Mouse (Mus musculus): ENCODE measurements around the gene Kalrn. TPM values are rescaled to one million over a fixed set of nuclear protein-coding genes. Genes with fewer than 3 reads are reported as not detected.

Gene Kalrn
- polyA plus RNA-seq, 1 experiment: 1.5 TPM

DNA sequence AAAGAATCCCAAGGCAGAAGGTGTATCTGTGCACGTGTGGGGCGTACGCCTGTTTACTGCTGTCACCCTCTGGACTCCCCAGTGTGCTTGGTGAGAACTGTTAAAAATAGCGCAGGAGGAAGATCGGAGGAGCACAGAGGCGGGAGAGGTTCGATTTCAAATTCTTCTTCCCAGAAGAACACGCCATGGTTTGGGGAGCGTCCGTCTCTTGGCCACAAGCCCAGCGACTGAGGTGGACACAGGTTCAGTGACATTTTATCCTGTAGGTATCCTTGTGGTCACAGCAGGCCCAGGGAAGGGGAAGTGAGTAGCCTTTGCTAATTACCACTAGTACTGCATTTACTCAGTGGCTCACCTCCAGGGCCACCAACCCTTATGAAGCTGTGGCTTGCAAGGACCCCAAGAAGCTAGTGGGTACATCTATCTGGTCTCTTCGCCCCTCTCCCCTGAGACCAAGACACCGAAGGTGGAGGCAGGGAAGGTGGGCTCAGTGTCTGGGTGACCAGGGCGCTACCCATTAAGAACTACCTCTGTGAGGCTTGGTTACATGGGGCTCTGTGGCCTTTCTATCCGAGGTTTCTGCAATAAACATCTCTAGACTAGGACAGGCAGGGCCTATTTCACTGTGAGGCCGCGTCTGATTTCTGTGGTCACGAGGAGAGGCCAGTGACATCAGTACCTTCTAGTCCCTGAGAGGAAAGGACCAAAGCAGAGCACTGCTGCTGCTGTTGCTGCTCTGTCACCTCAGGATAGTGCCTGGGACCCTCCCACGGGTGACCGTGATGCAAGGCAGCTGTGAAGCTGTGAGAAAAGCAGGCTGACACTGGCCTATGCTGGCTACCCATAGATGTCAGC, 561.1 kb downstream of the Kalrn start:
- Histone ChIP-seq H3K4me1 (ENCODE audit: control insufficient read depth, insufficient read depth, insufficient read length, low read length) (no peaks in the 10 kb centered on the region), H3K4me3 (ENCODE audit: insufficient read depth, low read depth, low read length) (no peak overlapping the region), H3K27ac (replicated peaks; ENCODE audit: low read depth, low read length) (no peak overlapping the region)

GRCm38 (mm10) chr16:34009567-34009966, 563.8 kb downstream of the Kalrn start:
- no peak overlapping the region for H3K4me3 ChIP-seq (ENCODE audit: insufficient read depth, low read depth, low read length)

DNA sequence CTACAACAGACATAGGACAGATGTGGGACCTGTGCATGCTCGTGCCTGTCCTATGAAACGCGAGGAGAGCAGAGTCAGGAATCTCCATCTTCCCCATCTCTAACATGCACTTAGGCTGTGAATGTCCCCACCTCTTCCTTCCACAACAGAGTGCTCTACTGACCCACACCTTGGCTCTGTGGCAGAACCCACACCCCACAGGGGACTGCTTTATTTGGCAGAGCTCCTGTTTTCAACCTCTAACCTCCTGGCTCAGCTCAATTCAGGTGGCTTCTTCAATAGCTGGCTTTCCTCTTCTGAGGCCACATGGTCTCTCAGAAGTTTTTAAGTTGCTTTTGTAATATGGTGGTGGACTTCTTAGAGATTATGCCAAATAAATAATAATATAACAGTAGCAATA, 567.3 kb downstream of the Kalrn start:
- no peaks in the 10 kb centered on the region for H3K4me1 ChIP-seq (ENCODE audit: control insufficient read depth, insufficient read depth, insufficient read length, low read length)
- no peak overlapping the region for H3K27ac ChIP-seq (replicated peaks; ENCODE audit: low read depth, low read length)
- H3K4me3 ChIP-seq (ENCODE audit: insufficient read depth, low read depth, low read length): no peak overlapping the region

More at GRCm38 (mm10) chr16:34009567-34009966, 563.8 kb downstream of the Kalrn start:
- Histone ChIP-seq H3K27ac (replicated peaks; ENCODE audit: low read depth, low read length) (no peak overlapping the region), H3K4me1 (ENCODE audit: control insufficient read depth, insufficient read depth, insufficient read length, low read length) (no peaks in the 10 kb centered on the region)

DNA sequence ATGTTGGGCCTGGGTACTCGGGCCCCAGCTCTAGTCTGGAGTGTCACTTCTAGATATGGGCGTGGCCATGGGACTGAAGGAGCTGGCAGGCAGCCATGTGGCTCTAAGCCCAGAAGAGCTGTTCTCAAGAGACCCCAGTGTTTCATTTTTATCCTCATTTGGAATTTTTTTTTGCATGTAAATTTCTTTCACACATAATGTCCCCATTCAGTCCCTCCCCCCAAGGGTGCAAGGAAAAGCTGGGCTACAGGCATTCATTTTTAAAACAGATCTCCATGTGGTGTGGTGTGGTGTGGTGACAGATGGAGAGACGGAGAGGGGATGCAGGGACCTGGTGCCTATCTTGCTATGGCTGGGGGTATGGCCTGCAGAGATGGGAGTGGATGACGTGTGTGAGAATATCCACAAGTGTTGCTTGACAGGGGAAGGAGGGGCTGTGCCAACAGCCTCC, 569.2 kb downstream of the Kalrn start:
- Histone ChIP-seq H3K27ac (replicated peaks; ENCODE audit: low read depth, low read length) (no peak overlapping the region), H3K4me1 (ENCODE audit: control insufficient read depth, insufficient read depth, insufficient read length, low read length) (no peaks in the 10 kb centered on the region), H3K4me3 (ENCODE audit: insufficient read depth, low read depth, low read length) (no peak overlapping the region)

GRCm38 (mm10) chr16:34003566-34004127, 569.7 kb downstream of the Kalrn start:
- Histone ChIP-seq H3K27ac (replicated peaks; ENCODE audit: low read depth, low read length) (no peak overlapping the region), H3K4me3 (ENCODE audit: insufficient read depth, low read depth, low read length) (no peak overlapping the region), H3K4me1 (ENCODE audit: control insufficient read depth, insufficient read depth, insufficient read length, low read length) (no peaks in the 10 kb centered on the region)

DNA sequence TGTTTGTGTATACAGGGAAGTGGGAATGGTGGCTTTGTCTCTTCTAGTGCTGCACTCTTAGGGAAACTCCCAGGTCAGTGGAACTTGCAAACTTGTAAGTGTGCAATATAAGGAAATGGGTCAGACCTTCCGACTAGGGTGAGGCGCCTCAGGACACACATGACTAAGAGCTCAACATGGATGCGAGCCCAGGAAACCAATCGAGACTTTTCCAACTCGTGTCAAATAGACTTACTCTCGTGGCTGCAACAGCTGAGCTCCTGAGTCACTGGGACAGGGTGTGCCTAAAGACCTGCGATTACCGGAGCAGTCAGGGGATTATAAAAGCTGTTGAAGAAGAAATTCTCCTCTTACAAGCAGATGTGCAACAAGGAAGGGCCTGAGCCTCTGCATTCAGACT, 572.6 kb downstream of the Kalrn start:
- Histone ChIP-seq H3K4me1 (ENCODE audit: control insufficient read depth, insufficient read depth, insufficient read length, low read length) (no peaks in the 10 kb centered on the region), H3K27ac (replicated peaks; ENCODE audit: low read depth, low read length) (no peak overlapping the region), H3K4me3 (ENCODE audit: insufficient read depth, low read depth, low read length) (no peak overlapping the region)

DNA sequence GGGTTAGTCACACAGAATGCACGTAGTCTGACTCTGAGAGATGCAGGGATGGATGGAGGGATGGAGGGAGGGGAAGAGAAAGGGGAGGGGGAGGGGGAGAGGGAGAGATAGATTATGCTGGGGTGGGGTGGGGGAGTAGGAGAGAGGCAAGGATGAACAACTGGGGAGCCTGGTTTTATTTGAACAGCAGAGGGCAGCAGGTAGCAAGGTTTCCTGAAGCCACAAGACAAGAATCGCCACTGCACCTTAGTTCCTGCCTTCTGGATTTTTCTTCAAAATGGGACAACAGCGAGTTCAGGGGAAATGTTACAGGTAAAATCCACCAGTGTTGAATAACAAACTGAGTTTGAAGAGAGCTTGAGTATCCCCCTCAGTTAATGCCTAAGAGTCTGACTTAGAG, 573.9 kb downstream of the Kalrn start:
- Histone ChIP-seq H3K4me3 (ENCODE audit: insufficient read depth, low read depth, low read length) (no peak overlapping the region), H3K27ac (replicated peaks; ENCODE audit: low read depth, low read length) (no peak overlapping the region), H3K4me1 (ENCODE audit: control insufficient read depth, insufficient read depth, insufficient read length, low read length) (no peaks in the 10 kb centered on the region)

- Histone ChIP-seq H3K4me1 (ENCODE audit: control insufficient read depth, insufficient read depth, insufficient read length, low read length) (no peaks in the 10 kb centered on the region), H3K4me3 (ENCODE audit: insufficient read depth, low read depth, low read length) (no peak overlapping the region), H3K27ac (replicated peaks; ENCODE audit: low read depth, low read length) (no peak overlapping the region)
Observed at GRCm38 (mm10) chr16:33998011-33998410, 575.3 kb downstream of the Kalrn start.

- Histone ChIP-seq H3K27ac (replicated peaks; ENCODE audit: low read depth, low read length) (no peak overlapping the region), H3K4me1 (ENCODE audit: control insufficient read depth, insufficient read depth, insufficient read length, low read length) (no peaks in the 10 kb centered on the region), H3K4me3 (ENCODE audit: insufficient read depth, low read depth, low read length) (no peak overlapping the region)
Observed at GRCm38 (mm10) chr16:33996030-33996429, 577.3 kb downstream of the Kalrn start.

DNA sequence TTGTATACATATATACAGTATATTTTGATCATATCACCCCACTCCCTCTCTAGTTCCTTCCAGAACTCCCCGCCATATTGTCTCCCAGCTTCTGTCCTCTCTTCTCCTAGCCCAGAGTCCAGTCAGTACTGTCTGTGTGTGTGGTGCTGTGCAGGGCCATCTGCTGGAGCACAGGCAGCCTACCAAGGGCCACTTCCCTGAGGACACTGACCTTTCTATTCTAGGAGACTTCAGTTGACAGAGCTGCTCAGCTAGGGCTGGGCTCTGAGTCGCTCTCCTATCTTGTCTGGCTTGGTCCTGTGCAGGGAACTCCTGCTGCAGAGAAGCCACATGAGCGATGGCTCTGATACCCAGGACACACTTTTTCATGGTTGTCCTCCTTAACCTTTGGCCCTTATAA, 577.8 kb downstream of the Kalrn start:
- H3K27ac ChIP-seq (replicated peaks; ENCODE audit: low read depth, low read length): no peak overlapping the region
- no peaks in the 10 kb centered on the region for H3K4me1 ChIP-seq (ENCODE audit: control insufficient read depth, insufficient read depth, insufficient read length, low read length)
- no peak overlapping the region for H3K4me3 ChIP-seq (ENCODE audit: insufficient read depth, low read depth, low read length)

DNA sequence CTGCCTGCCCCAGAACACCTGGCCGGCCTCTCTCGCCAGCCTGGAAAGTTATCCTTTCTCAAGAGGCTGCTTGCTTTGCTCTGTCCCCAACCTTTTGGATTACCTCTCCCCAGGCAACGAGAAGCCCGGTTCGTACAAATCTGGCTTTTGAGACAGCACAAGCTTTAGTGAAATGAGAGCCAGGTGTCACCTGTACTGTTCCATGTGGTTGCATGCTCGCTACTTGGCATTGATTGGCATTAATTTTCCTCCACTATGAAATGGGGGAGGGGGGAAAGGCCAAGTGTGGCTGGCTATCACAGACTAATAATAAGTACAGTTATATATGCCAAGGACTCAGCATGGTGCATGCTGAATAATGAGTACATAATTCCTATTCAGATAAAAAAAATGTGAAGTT, 579.0 kb downstream of the Kalrn start:
- H3K4me3 ChIP-seq (ENCODE audit: insufficient read depth, low read depth, low read length): no peak overlapping the region
- no peaks in the 10 kb centered on the region for H3K4me1 ChIP-seq (ENCODE audit: control insufficient read depth, insufficient read depth, insufficient read length, low read length)
- H3K27ac ChIP-seq (replicated peaks; ENCODE audit: low read depth, low read length): no peak overlapping the region

DNA sequence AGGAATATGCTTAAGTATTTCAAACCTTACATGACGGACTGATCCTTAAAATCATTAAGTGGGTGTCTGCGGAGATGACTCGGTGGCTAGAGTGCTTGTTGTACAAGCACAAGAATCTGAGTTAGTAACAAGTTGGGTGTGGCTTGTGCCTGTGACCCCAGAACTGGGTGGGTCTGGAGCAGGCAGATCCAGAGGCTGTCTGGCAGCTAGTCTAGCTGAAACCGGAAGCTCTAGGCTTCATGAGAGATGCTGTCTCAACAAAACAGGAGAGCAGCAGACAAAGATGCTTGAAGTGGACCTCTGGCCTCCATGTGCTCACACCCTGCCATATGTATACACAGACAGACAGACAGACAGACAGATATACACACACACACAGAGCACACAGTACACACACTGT, 582.6 kb downstream of the Kalrn start:
- H3K4me1 ChIP-seq (ENCODE audit: control insufficient read depth, insufficient read depth, insufficient read length, low read length): peaks cover 3% of the 10 kb centered on the region; the same call in 1 of the 2 replicates

GRCm38 (mm10) chr16:33989106-33989505, 584.2 kb downstream of the Kalrn start:
- no peak overlapping the region for H3K4me3 ChIP-seq (ENCODE audit: insufficient read depth, low read depth, low read length)
- peaks cover 3% of the 10 kb centered on the region; the same call in 1 of the 2 replicates for H3K4me1 ChIP-seq (ENCODE audit: control insufficient read depth, insufficient read depth, insufficient read length, low read length)
- H3K27ac ChIP-seq (replicated peaks; ENCODE audit: low read depth, low read length): no peak overlapping the region

More for the DNA sequence above, 582.6 kb downstream of the Kalrn start:
- Histone ChIP-seq H3K4me3 (ENCODE audit: insufficient read depth, low read depth, low read length) (no peak overlapping the region), H3K27ac (replicated peaks; ENCODE audit: low read depth, low read length) (no peak overlapping the region)

DNA sequence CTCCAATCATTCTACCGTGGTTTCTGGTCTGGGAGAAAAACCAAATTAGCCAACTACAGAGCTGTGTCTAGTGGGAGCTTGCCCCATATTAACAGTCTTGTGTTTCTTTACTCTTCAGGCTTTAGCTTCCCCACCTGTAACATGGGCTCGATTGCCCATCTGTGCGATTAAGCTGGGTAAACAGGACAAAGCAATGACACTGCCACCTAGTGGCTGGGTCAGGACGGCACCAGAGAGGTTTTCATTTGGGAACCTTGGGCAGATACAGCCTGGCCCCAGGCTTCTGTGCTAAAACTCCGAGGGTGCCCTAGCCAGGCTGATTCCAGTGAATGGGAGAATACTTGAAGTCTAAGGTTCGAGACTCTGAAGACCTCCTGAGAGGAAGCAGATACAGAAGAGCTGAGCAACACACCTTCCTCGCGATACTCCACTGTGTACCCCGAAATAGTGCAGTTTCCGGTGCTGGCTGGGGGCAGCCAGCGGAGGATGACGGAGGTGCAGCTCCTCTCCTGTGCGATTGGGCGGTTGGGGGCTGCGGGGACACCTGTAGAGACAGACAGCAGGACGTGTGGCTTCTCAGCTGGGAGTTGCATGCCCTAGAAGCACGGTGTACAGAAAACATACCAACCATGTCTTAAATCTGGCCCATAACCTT, 584.8 kb downstream of the Kalrn start:
- H3K4me3 ChIP-seq (ENCODE audit: insufficient read depth, low read depth, low read length): no peak overlapping the region
- H3K4me1 ChIP-seq (ENCODE audit: control insufficient read depth, insufficient read depth, insufficient read length, low read length): peaks cover 3% of the 10 kb centered on the region; the same call in 1 of the 2 replicates
- no peak overlapping the region for H3K27ac ChIP-seq (replicated peaks; ENCODE audit: low read depth, low read length)

DNA sequence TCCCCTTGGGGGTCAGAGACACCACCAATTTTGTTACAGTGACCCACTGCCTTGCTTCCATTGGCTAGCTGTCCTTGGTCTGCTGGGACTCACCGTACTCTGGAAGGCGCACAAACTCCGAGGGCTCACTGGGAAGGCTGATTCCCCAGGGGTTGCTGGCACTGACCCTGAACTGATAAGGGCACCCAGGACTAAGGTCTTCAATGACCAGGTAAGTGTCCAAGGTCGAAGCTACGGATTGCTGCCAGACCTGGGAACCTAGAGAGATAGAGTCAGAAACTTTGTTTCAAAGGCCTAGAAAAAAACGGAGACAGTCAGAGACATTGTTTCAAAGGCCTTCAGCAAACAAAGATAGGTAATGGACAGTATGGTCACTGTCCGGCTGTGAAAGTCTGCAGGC, 586.3 kb downstream of the Kalrn start:
- no peak overlapping the region for H3K27ac ChIP-seq (replicated peaks; ENCODE audit: low read depth, low read length)
- peaks cover 3% of the 10 kb centered on the region; the same call in 1 of the 2 replicates for H3K4me1 ChIP-seq (ENCODE audit: control insufficient read depth, insufficient read depth, insufficient read length, low read length)
- H3K4me3 ChIP-seq (ENCODE audit: insufficient read depth, low read depth, low read length): no peak overlapping the region

All from brown adipose tissue, adult 24 weeks (tissue).